Mouse (Mus musculus) hindbrain, embryonic 14.5 days (tissue): Measurements from ENCODE around the gene Flt4. TPM values are rescaled to one million over a fixed set of nuclear protein-coding genes. Genes with fewer than 3 reads are reported as not detected.

Experiments
- ATAC-seq: fragments of 200-750 bp; cut with Nextera tagmentation; 2 replicates; pipeline ENCODE4 v1.8.0; 2017; ENCODE audit warnings: moderate number of reproducible peaks, mild to moderate bottlenecking, moderate TSS enrichment, moderate library complexity; ENCODE audit not compliant: low FRiP score
- DNase-seq: peaks from one replicate; pipeline ENCODE4 v3.0.0-alpha.2; 2015; ENCODE audit warnings: low spot score
- H3K27ac ChIP-seq: fragments of 300-500 bp; sonication (generic); 2 replicates; pipeline ENCODE4 v1.5.1; 2014; ENCODE audit warnings: mild to moderate bottlenecking, moderate library complexity
- H3K27me3 ChIP-seq: fragments of 300-500 bp; sonication (generic); 2 replicates; pipeline ENCODE4 v1.6.1; 2014; ENCODE audit warnings: mild to moderate bottlenecking, low read length, mixed read lengths; ENCODE audit not compliant: control insufficient read depth, insufficient read depth
- H3K36me3 ChIP-seq: fragments of 300-500 bp; sonication (generic); replicated peaks from 2 replicates; pipeline ENCODE4 v1.6.1; 2014; ENCODE audit not compliant: control insufficient read depth, insufficient read depth
- H3K4me1 ChIP-seq: fragments of 300-500 bp; sonication (generic); replicated peaks from 2 replicates; pipeline ENCODE4 v1.6.1; 2014; ENCODE audit warnings: antibody characterized with exemption, low read length, mixed read lengths; ENCODE audit not compliant: control insufficient read depth, insufficient read depth
- H3K4me2 ChIP-seq: fragments of 300-500 bp; sonication (generic); replicated peaks from 2 replicates; pipeline ENCODE4 v1.6.1; 2014; ENCODE audit warnings: mild to moderate bottlenecking, moderate library complexity
- H3K4me3 ChIP-seq: fragments of 300-500 bp; sonication (generic); replicated peaks from 2 replicates; pipeline ENCODE4 v1.5.1; 2014; ENCODE audit warnings: mild to moderate bottlenecking, low read length
- H3K9ac ChIP-seq: fragments of 300-500 bp; sonication (generic); 2 replicates; pipeline ENCODE4 v1.6.1; 2014
- H3K9me3 ChIP-seq: fragments of 300-500 bp; sonication (generic); 2 replicates; pipeline ENCODE4 v1.6.1; 2016; ENCODE audit warnings: low read length; ENCODE audit not compliant: control insufficient read depth
- WGBS: fragments of 180-500 bp; shearing (Covaris S2); extraction: QIAGEN DNeasy Blood & Tissue Kit; methylation state at CpG from one replicate; pipeline ENCODE4 v1.1.7; 2014; 5-methylcytosine and 5-hydroxymethylcytosine counted together
- polyA plus RNA-seq: library from polyadenylated mRNA; unstranded; fragments of >200 nt; fragmentation: Nextera tagmentation; extraction: Ambion mirVana; gene quantifications from 2 replicates; pipeline ENCODE4 v1.2.1, GENCODE M21; 2014

The Flt4 gene
- polyA plus RNA-seq, 1 experiment from 2014 or later: 2.8 TPM

DNA sequence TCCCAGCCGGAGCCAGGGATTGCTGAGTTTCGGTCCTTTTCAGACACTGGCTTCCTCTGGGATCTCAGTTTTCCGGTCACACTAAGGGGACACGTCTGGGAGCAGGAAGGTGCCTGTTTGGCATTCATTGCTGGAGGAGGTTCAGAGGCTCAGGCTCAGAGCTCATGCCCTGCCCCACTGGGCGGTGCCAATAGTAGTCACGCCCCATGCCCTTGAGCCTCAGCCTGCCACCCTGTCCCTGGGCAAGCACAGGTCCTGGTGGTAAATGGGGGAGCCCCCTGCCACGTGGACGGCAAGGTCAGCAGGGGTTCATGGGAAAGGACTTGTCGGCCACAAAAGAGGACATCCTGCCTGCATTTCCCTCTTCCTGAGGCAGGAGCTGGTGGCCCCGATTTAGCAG lies 4.3 kb downstream of the Flt4 start:
- DNase-seq: no peak
- 14% methylated on average over 10 of the region's 10 CpGs for WGBS
- ATAC-seq: no peak
- H3K36me3 ChIP-seq: no peaks in the 10 kb centered on the region
- H3K27ac ChIP-seq: no peak overlapping the region
- no peak overlapping the region for H3K9ac ChIP-seq
- no peak overlapping the region for H3K4me2 ChIP-seq
- 0 out of 2 replicates have a peak, but pooled peaks cover 3% of the 10 kb centered on the region for H3K4me1 ChIP-seq
- H3K27me3 ChIP-seq: peaks cover 39% of the 10 kb centered on the region
- H3K9me3 ChIP-seq: no peaks in the 10 kb centered on the region
- H3K4me3 ChIP-seq: no peak overlapping the region

GRCm38 (mm10) chr11:49615856-49616725 lies 7.0 kb downstream of the Flt4 start:
- no peaks in the 10 kb centered on the region for H3K4me1 ChIP-seq
- H3K4me3 ChIP-seq: no peak overlapping the region
- H3K27ac ChIP-seq: no peak overlapping the region
- H3K36me3 ChIP-seq: no peaks in the 10 kb centered on the region
- no peak overlapping the region for H3K4me2 ChIP-seq
- ATAC-seq (no peak), DNase-seq (no peak)
- H3K9me3 ChIP-seq: no peaks in the 10 kb centered on the region
- H3K27me3 ChIP-seq: peaks cover 19% of the 10 kb centered on the region
- WGBS: 93% methylated on average over 10 of the region's 10 CpGs
- no peak overlapping the region for H3K9ac ChIP-seq

DNA sequence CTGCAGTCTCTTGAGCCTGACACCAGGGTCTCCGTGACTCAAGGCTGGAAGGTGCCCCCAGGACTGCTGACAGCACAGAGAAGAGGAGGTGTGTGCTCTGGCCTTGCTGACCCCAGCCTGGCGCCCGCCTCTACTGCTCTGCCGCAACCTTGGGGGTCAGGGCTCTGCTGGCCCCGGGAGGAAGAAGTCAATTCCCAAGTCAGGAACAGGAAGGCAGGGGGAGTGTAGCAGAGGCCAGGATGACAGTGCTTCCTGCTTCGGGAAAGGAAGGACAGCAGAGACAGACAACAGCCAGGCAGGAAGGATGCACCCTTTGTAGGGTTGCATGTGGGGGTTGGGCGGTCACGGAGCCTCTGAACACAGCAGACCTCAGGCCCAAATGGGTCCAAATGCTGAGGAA lies 9.4 kb downstream of the Flt4 start:
- no peak for ATAC-seq
- WGBS: 80% methylated on average over 8 of the region's 8 CpGs
- Histone ChIP-seq H3K4me1 (no peaks in the 10 kb centered on the region), H3K9ac (no peak overlapping the region), H3K36me3 (no peaks in the 10 kb centered on the region), H3K27me3 (0 out of 2 replicates have a peak, but pooled peaks cover 8% of the 10 kb centered on the region), H3K4me3 (no peak overlapping the region), H3K27ac (no peak overlapping the region), H3K4me2 (no peak overlapping the region), H3K9me3 (no peaks in the 10 kb centered on the region)
- DNase-seq: no peak

DNA sequence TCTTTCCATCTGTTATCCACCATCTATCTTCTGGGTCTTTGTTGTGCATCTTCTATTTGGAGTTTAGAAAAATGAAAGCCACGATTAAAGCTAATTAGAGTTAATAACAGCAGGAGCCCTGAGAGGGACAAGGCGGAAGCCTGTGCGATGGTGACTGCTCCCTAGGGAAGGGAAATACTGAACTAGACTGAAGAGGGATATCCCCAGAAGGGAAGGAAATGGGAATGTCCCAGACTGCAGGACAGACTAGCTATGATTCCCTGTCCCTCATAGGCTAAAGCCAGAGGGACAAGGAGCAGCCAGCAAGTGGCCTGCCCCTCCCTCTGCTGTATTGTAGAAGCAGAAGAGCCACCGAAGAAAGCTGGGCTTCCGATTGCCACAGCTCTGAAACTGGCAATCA lies 12.9 kb downstream of the Flt4 start:
- no peak overlapping the region for H3K9ac ChIP-seq
- H3K4me3 ChIP-seq: no peak overlapping the region
- H3K4me1 ChIP-seq: no peaks in the 10 kb centered on the region
- WGBS: 84% methylated on average over 5 of the region's 5 CpGs
- H3K36me3 ChIP-seq: no peaks in the 10 kb centered on the region
- no peak for ATAC-seq
- 0 out of 2 replicates have a peak, but pooled peaks cover 1% of the 10 kb centered on the region for H3K27me3 ChIP-seq
- H3K4me2 ChIP-seq: no peak overlapping the region
- H3K27ac ChIP-seq: no peak overlapping the region
- no peaks in the 10 kb centered on the region for H3K9me3 ChIP-seq
- DNase-seq: no peak

- H3K9me3 ChIP-seq: no peaks in the 10 kb centered on the region
- H3K27me3 ChIP-seq: no peaks in the 10 kb centered on the region
- H3K36me3 ChIP-seq: no peaks in the 10 kb centered on the region
- no peak overlapping the region for H3K4me3 ChIP-seq
- ATAC-seq: no peak
- no peak overlapping the region for H3K4me2 ChIP-seq
- DNase-seq: no peak
- no peaks in the 10 kb centered on the region for H3K4me1 ChIP-seq
- H3K9ac ChIP-seq: no peak overlapping the region
- 84% methylated on average over 3 of the region's 3 CpGs for WGBS
- no peak overlapping the region for H3K27ac ChIP-seq
Measured at GRCm38 (mm10) chr11:49624156-49624555, 15.1 kb downstream of the Flt4 start.

DNA sequence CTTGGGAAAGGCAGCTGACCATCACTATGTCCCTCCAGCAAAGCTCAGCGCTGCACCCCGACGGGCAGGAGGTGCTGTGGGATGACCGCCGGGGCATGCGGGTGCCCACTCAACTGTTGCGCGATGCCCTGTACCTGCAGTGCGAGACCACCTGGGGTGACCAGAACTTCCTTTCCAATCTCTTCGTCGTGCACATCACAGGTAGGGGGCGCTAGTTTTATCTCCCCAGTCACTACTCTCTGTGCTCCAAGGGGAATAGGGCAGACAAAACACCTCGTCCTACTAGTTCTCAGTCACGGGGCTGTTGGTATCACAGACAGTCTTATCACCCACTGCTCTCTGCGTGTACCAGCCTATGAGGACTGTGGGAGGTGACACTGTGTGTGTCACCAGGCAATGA lies 16.8 kb downstream of the Flt4 start:
- WGBS: 69% methylated on average over 15 of the region's 15 CpGs
- no peak overlapping the region for H3K4me2 ChIP-seq
- no peaks in the 10 kb centered on the region for H3K9me3 ChIP-seq
- H3K36me3 ChIP-seq: no peaks in the 10 kb centered on the region
- no peak overlapping the region for H3K4me3 ChIP-seq
- no peak for DNase-seq
- H3K4me1 ChIP-seq: no peaks in the 10 kb centered on the region
- ATAC-seq: no peak
- no peaks in the 10 kb centered on the region for H3K27me3 ChIP-seq
- no peak overlapping the region for H3K27ac ChIP-seq
- no peak overlapping the region for H3K9ac ChIP-seq

- no peaks in the 10 kb centered on the region for H3K9me3 ChIP-seq
- no peak overlapping the region for H3K27ac ChIP-seq
- H3K4me1 ChIP-seq: no peaks in the 10 kb centered on the region
- H3K4me2 ChIP-seq: no peak overlapping the region
- WGBS: 62% methylated on average over 8 of the region's 8 CpGs
- no peaks in the 10 kb centered on the region for H3K27me3 ChIP-seq
- H3K9ac ChIP-seq: no peak overlapping the region
- no peaks in the 10 kb centered on the region for H3K36me3 ChIP-seq
- DNase-seq: no peak
- no peak overlapping the region for H3K4me3 ChIP-seq
- ATAC-seq: no peak
Measured at GRCm38 (mm10) chr11:49626748-49627147, 17.7 kb downstream of the Flt4 start.

- no peak overlapping the region for H3K4me3 ChIP-seq
- H3K27me3 ChIP-seq: peaks cover 36% of the 10 kb centered on the region
- no peak overlapping the region for H3K4me2 ChIP-seq
- H3K4me1 ChIP-seq: no peaks in the 10 kb centered on the region
- no peak for DNase-seq
- H3K27ac ChIP-seq: no peak overlapping the region
- WGBS: 36% methylated on average over 3 of the region's 3 CpGs
- no peaks in the 10 kb centered on the region for H3K9me3 ChIP-seq
- no peak overlapping the region for H3K9ac ChIP-seq
- ATAC-seq: no peak
- no peaks in the 10 kb centered on the region for H3K36me3 ChIP-seq
Measured at GRCm38 (mm10) chr11:49631154-49631553, 22.1 kb downstream of the Flt4 start.

- peaks cover 47% of the 10 kb centered on the region for H3K27me3 ChIP-seq
- H3K9ac ChIP-seq: no peak overlapping the region
- H3K4me1 ChIP-seq: no peaks in the 10 kb centered on the region
- ATAC-seq: no peak
- WGBS: 77% methylated on average over 2 of the region's 2 CpGs
- H3K4me3 ChIP-seq: no peak overlapping the region
- H3K4me2 ChIP-seq: no peak overlapping the region
- H3K36me3 ChIP-seq: no peaks in the 10 kb centered on the region
- no peaks in the 10 kb centered on the region for H3K9me3 ChIP-seq
- no peak overlapping the region for H3K27ac ChIP-seq
- no peak for DNase-seq
Measured at GRCm38 (mm10) chr11:49632256-49632655, 23.2 kb downstream of the Flt4 start.
